In the genomic region with DNA sequence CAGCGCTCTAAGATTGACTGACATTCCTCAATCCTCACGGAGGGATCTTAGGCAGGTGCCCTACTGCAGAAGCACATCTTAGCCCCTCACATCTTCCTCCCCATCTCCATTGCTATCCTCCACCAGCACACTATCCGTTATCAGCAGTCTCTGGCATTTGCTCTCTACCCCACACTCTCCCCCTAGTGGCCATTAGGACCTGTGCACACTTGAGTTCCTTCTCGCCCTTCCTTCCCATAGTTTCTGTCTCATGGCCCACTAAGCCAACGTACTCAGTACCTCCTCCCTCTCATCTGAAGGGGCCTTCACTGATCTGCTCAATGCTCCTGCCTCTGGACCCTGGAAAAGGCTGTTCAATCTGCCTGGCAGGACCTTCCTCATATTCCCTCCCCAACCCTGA, we compare ENCODE assay signal across 10 mouse cellular contexts. TPM values are rescaled to one million over a fixed set of nuclear protein-coding genes. Genes with fewer than 3 reads are reported as not detected.
DNase-seq lines count a peak whose midpoint lies in the region; ATAC-seq and TF ChIP-seq lines count a peak whose summit lies in the region.
"Had no signal": no experiment of that assay in that cellular context is flagged by ENCODE, and none has a peak within 500 bp of the region (broad histone marks: within the 10 kb centered on the region; RNA-seq: fewer than 3 reads in every experiment).

No protein-coding gene starts in this region.

- no peaks in the 10 kb centered on the region for H3K36me3 ChIP-seq in heart, embryonic 12.5 days
- H3K36me3 ChIP-seq in C2C12 (ENCODE audit: control insufficient read depth, insufficient read depth), result no peaks in the 10 kb centered on the region
- no peaks in the 10 kb centered on the region for H3K36me3 ChIP-seq in embryonic facial prominence, embryonic 11.5 days (replicated peaks; ENCODE audit: control insufficient read depth, insufficient read depth, low read depth, low read length)
- no peaks in the 10 kb centered on the region for H3K36me3 ChIP-seq in lung, postnatal 0 days (ENCODE audit: insufficient read depth, low read length)

- H3K79me2 ChIP-seq in C2C12 (ENCODE audit: control insufficient read depth, insufficient read depth), result no peaks in the 10 kb centered on the region

- DNase-seq in heart, adult 8-10 months (ENCODE audit: low spot score), result peak; percentile 38
- peak; percentile 86 for DNase-seq in R1 (ENCODE audit: low read depth, low spot score)
- peak; percentile 69 for DNase-seq in embryonic facial prominence, embryonic 11.5 days (ENCODE audit: low spot score)
- DNase-seq in lung, postnatal 0 days (ENCODE audit: low spot score), result peak; percentile 86
- DNase-seq in testis, postnatal 14 days (ENCODE audit: low spot score), result no peak
- no peak for DNase-seq in left cerebral cortex, postnatal 36 days (ENCODE audit: low spot score in 2 of 2)

- H3K4me1 ChIP-seq in heart, embryonic 12.5 days (replicated peaks), result peaks cover 10% of the 10 kb centered on the region
- H3K4me1 ChIP-seq in embryonic facial prominence, embryonic 11.5 days (ENCODE audit: control insufficient read depth, insufficient read depth, low read length), result no peaks in the 10 kb centered on the region
- no peaks in the 10 kb centered on the region for H3K4me1 ChIP-seq in lung, postnatal 0 days (ENCODE audit: insufficient read depth, low read depth, low read length)

- H3K9ac ChIP-seq in heart, embryonic 12.5 days, result no peak overlapping the region
- H3K9ac ChIP-seq in embryonic facial prominence, embryonic 11.5 days (replicated peaks; ENCODE audit: low read length), result no peak overlapping the region
- H3K9ac ChIP-seq in lung, postnatal 0 days (replicated peaks; ENCODE audit: low read depth), result no peak overlapping the region

- 4% methylated on average over 5 of the region's 5 CpGs for whole genome bisulfite sequencing in heart, embryonic 12.5 days
- 3% methylated on average over 5 of the region's 5 CpGs for WGBS in embryonic facial prominence, embryonic 11.5 days
- WGBS in lung, postnatal 0 days, result 6% methylated on average over 5 of the region's 5 CpGs

- no peaks in the 10 kb centered on the region for H3K9me3 ChIP-seq in heart, embryonic 12.5 days (replicated peaks)
- no peaks in the 10 kb centered on the region for H3K9me3 ChIP-seq in embryonic facial prominence, embryonic 11.5 days (replicated peaks; ENCODE audit: control insufficient read depth, low read length)
- H3K9me3 ChIP-seq in lung, postnatal 0 days (ENCODE audit: low read length), result no peaks in the 10 kb centered on the region

- H3K4me3 ChIP-seq in heart, embryonic 12.5 days, result no peak overlapping the region
- no peak overlapping the region for H3K4me3 ChIP-seq in C2C12 (ENCODE audit: insufficient read depth, poor library complexity, severe bottlenecking)
- no peak overlapping the region for H3K4me3 ChIP-seq in embryonic facial prominence, embryonic 11.5 days (ENCODE audit: low read depth, low read length)
- H3K4me3 ChIP-seq in lung, postnatal 0 days (ENCODE audit: low read depth, low read length), result no peak overlapping the region
- H3K4me3 ChIP-seq: erythroblast, embryonic 14.5 days had no signal

- no peak overlapping the region for H3ac ChIP-seq in C2C12 (ENCODE audit: control insufficient read depth, insufficient read length, low read depth)

- no peak overlapping the region for H3K4me2 ChIP-seq in heart, embryonic 12.5 days
- no peak overlapping the region for H3K4me2 ChIP-seq in embryonic facial prominence, embryonic 11.5 days (ENCODE audit: low read depth, low read length)
- no peak overlapping the region for H3K4me2 ChIP-seq in lung, postnatal 0 days (replicated peaks; ENCODE audit: low read depth, low read length)

- TF ChIP-seq CTCF in C2C12 (IDR thresholded peaks at IDR 0.05; ENCODE audit: control insufficient read depth, insufficient read depth, insufficient read length), result peak; percentile 74
- peak; percentile 97 for TF ChIP-seq CTCF in lung, postnatal 0 days (IDR thresholded peaks at IDR 0.05)

- no peaks in the 10 kb centered on the region for H3K79me3 ChIP-seq in C2C12 (ENCODE audit: low read depth)

- no peak for ATAC-seq in heart, embryonic 12.5 days (ENCODE audit: insufficient number of reproducible peaks, low FRiP score)
- no peak for ATAC-seq in embryonic facial prominence, embryonic 11.5 days (replicated peaks; ENCODE audit: insufficient number of reproducible peaks, low FRiP score, low TSS enrichment, low read depth)
- no peak for ATAC-seq in lung, postnatal 0 days

- H3K27me3 ChIP-seq in heart, embryonic 12.5 days (replicated peaks), result peaks cover 36% of the 10 kb centered on the region
- peaks cover 35% of the 10 kb centered on the region for H3K27me3 ChIP-seq in C2C12 (ENCODE audit: control insufficient read depth, insufficient read depth, insufficient read length)
- no peaks in the 10 kb centered on the region; the same call in 1 of the 2 replicates for H3K27me3 ChIP-seq in embryonic facial prominence, embryonic 11.5 days (ENCODE audit: control insufficient read depth, insufficient read depth, low read length)
- H3K27me3 ChIP-seq in lung, postnatal 0 days (replicated peaks; ENCODE audit: insufficient read depth, low read length), result peaks cover 6% of the 10 kb centered on the region; the same call in 1 of the 2 replicates

- intact Hi-C loops in left cerebral cortex, postnatal 36 days (cut with DNase I), result loop anchor here (2.0 to 5.0 kb wide), 2 partner anchors 113 to 234 kb away; no protein-coding TSS in a partner anchor

- no peak for TF ChIP-seq EP300 in lung, postnatal 0 days (IDR thresholded peaks at IDR 0.05)

- H3K27ac ChIP-seq in heart, embryonic 12.5 days (ENCODE audit: poor library complexity, severe bottlenecking), result no peak overlapping the region
- no peak overlapping the region for H3K27ac ChIP-seq in embryonic facial prominence, embryonic 11.5 days (replicated peaks; ENCODE audit: low read depth, low read length)
- H3K27ac ChIP-seq in lung, postnatal 0 days (ENCODE audit: low read length), result no peak overlapping the region
- H3K27ac ChIP-seq: macrophage had no signal

TF ChIP-seq in C2C12, 6 proteins besides CTCF, POLR2A, EP300 and RAD21:
- no peak for TF ChIP-seq FOSL1 (IDR thresholded peaks at IDR 0.05; ENCODE audit: insufficient read depth, low read length, poor library complexity, severe bottlenecking)
- TF ChIP-seq CEBPB (IDR thresholded peaks at IDR 0.05; ENCODE audit: low read depth), result no peak
- TF ChIP-seq MAX (IDR thresholded peaks at IDR 0.05), result no peak
TF ChIP-seq in C2C12: peak in this region for 0.

RNA-seq across cellular contexts. Expression of a gene that starts 4.0 kb away (rescaled TPM):
- 10 to 100 TPM; 10.8 to 17.6 (median 14.2) TPM for total RNA-seq in heart, adult 8-10 months (2022)
- 11.2 and 11.4 TPM in 2 replicates for polyA plus RNA-seq in heart, embryonic 12.5 days (2016; fragmentation: Nextera tagmentation; extraction: Ambion mirVana)
- polyA plus RNA-seq in C2C12 (2012; fragmentation: generic; extraction: Trizol), result 16.6 TPM
- polyA plus RNA-seq in embryonic facial prominence, embryonic 11.5 days (2014; fragmentation: Nextera tagmentation; extraction: Ambion mirVana), result 18.3 and 20.5 TPM in 2 replicates
- polyA plus RNA-seq in lung, postnatal 0 days (2015; fragmentation: Nextera tagmentation; extraction: Ambion mirVana), result 11.4 and 14.3 TPM in 2 replicates
- 100 to 1,000 TPM; 422 to 433 TPM for total RNA-seq in left cerebral cortex, postnatal 36 days (2021)

RNA-seq across cellular contexts. Expression of a gene that starts 59.1 kb away (rescaled TPM):
- total RNA-seq in heart, adult 8-10 months (2022), result 1 to 10 TPM; 1.3 to 2.5 (median 1.9) TPM
- polyA plus RNA-seq in heart, embryonic 12.5 days (2016; fragmentation: Nextera tagmentation; extraction: Ambion mirVana), result 0.34 and 0.40 TPM in 2 replicates
- 0.08 TPM for polyA plus RNA-seq in C2C12 (2012; fragmentation: generic; extraction: Trizol)
- 0.66 and 0.72 TPM in 2 replicates for polyA plus RNA-seq in embryonic facial prominence, embryonic 11.5 days (2014; fragmentation: Nextera tagmentation; extraction: Ambion mirVana)
- polyA plus RNA-seq in lung, postnatal 0 days (2015; fragmentation: Nextera tagmentation; extraction: Ambion mirVana), result 0.12 and 0.36 TPM in 2 replicates
- total RNA-seq in left cerebral cortex, postnatal 36 days (2021), result under 1 TPM; 0.25 to 0.54 TPM
- polyA plus RNA-seq: erythroblast, embryonic 14.5 days had no signal

RNA-seq across cellular contexts. Expression of a gene that starts 59.4 kb away (rescaled TPM):
- 1 to 10 TPM in 3 of 4 experiments, under 1 TPM in 1; 0.81 to 2.4 (median 1.7) TPM for total RNA-seq in heart, adult 8-10 months (2022)
- 55.0 and 58.3 TPM in 2 replicates for polyA plus RNA-seq in heart, embryonic 12.5 days (2016; fragmentation: Nextera tagmentation; extraction: Ambion mirVana)
- polyA plus RNA-seq in C2C12 (2012; fragmentation: generic; extraction: Trizol), result 140 TPM
- 82.6 and 83.0 TPM in 2 replicates for polyA plus RNA-seq in embryonic facial prominence, embryonic 11.5 days (2014; fragmentation: Nextera tagmentation; extraction: Ambion mirVana)
- 7.1 and 8.0 TPM in 2 replicates for polyA plus RNA-seq in lung, postnatal 0 days (2015; fragmentation: Nextera tagmentation; extraction: Ambion mirVana)
- under 1 TPM; 0.39 to 0.48 TPM for total RNA-seq in left cerebral cortex, postnatal 36 days (2021)

Comparison
In these comparisons a context has a peak if more than half of its experiments do, and no peak if none do; other contexts are left out.
1. DNase-seq: peak in heart, adult 8-10 months (single experiment), R1 (single experiment), embryonic facial prominence, embryonic 11.5 days (single experiment) and lung, postnatal 0 days (single experiment); none in testis, postnatal 14 days (single experiment) and left cerebral cortex, postnatal 36 days (0 of 2).